Mouse (Mus musculus) mouse embryonic stem cell (cell line): ENCODE results near the gene Ifit3b.

Source experiments
- in situ Hi-C, 2 experiments: fragments of 300-500 bp; cut with MboI; formaldehyde crosslinking; loops; 1 replicate in 1 of 2; 3 replicates in 1 of 2; pipeline ENCODE4 v1.14.3; 2019 to 2020; ENCODE audit warnings: low sequenced_read_pairs in 2 of 2, low pct_unique_long_range_greater_than_20kb in 1 of 2, mixed read lengths in 1 of 2; ENCODE audit not compliant: unreplicated experiment in 1 of 2

Ifit3b gene

DNA sequence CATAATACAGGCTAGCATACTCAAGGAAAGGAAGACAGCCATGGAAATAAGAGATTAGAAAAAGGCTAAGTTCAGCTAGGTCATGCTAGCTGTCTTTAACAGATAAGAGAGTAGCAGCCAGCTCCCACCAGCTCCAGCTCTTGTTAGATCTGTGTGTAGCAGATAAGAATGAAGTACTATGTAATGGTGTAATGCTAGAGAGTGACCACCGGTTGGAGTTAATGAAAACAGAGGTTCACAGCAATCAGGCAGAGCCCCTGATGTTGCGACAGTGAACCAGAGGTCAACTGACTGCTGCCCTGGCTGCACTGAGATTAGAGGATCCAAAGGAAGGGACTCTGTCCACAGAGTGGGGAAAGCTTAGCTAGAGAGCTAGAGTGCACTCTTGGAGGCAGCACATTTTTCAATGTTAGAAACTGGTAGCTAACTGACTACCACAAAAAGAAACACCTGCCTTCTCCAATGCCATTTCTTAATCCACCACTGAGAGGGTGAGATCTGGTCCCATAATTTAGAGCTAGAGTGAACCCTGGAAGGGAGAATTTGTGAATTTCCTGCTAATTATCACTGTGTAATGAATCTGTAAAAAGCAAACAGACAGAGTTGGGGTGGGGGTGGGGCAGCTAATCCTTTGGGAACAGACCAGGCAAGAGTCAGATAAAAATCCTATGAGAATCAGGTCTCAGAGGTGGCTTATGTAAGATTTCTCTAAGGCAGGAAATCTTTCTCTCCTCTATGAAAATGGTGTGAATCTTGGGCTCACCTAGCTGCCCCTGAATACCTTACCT, 48.9 kb downstream of the Ifit3b start:
- in situ Hi-C loops = loop anchor here (25.0 kb wide), 4 partner anchors 144 to 331 kb away; partner anchors contain the start of gene Kif20b (in 1 of the 2)

DNA sequence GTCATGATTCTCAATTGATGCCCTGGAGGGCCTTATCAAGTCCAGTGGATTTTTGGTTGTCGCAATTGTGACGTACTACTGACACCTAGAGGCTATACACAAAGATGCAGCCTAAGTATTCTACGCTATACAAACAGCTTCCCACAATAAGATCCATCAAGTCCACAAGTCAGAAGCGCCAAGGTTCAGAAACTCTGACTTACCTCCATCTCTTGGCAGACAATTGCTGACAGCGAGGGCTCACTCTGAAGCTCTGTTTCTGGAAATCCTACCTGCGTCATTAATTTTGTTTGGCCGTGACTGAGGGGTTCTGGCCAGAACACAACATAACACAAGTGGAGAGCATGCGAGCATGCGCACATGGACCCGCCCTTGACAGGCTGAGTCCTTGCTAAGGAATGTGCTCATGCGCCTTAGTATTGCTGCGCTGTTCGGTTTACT, 54.3 kb downstream of the Ifit3b start:
- in situ Hi-C loops = loop anchor here (5.0 to 25.0 kb wide), 6 partner anchors 113 to 325 kb away; partner anchors contain the start of gene Kif20b (in 1 of the 2)

DNA sequence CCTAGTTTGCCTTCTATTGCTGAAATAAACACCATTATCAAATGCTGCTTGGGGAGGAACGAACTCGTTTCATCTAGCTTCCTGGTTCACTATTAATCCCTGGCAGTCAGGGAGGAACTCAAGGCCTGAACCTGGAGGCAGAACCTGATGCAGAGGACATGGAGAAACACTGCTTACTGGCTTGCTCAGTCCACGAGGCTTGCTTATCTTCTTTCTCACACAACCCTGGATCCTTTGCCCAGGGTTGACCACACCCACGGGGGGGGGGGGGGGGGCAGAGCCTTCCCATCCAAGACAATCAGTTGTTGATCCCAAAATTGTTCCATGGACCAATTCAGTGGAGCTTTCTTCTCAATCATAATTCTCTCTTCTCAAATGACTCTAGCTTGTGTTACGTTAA, 55.0 kb downstream of the Ifit3b start:
- in situ Hi-C loops = loop anchor here (5.0 to 25.0 kb wide), 6 partner anchors 112 to 325 kb away; partner anchors contain the start of gene Kif20b (in 1 of the 2)
